In the genomic region with DNA sequence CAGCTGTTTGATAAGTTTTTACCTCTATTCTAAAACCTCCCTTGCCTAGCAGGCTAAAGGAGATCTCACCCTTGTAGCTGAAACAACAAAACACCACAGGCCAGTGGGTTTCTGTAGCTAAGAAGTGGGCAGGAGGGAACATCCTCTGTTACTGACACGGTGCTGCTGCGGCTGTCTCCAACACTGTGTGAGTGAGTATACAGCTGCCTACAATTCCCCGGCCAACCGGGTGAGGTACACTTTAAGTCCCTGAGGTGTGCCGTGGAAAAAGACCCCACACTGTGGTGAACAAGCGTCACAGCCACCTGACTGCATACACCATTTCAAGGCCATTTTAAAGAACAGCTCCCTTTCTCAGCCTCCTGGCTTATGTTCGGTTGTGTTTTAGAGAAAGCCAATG, we compare ENCODE assay signal across 8 mouse cellular contexts.
DNase-seq lines count a peak whose midpoint lies in the region; ATAC-seq lines count a peak whose summit lies in the region.

No protein-coding gene starts in this region.

- no peak overlapping the region for H3K4me3 ChIP-seq in kidney, embryonic 14.5 days (ENCODE audit: low read length)
- H3K4me3 ChIP-seq in liver, embryonic 12.5 days, result no peak overlapping the region

- no peaks in the 10 kb centered on the region for H3K27me3 ChIP-seq in kidney, embryonic 14.5 days (ENCODE audit: control insufficient read depth, insufficient read depth, low read length)
- H3K27me3 ChIP-seq in liver, embryonic 12.5 days (replicated peaks), result no peaks in the 10 kb centered on the region

- no peaks in the 10 kb centered on the region for H3K9me3 ChIP-seq in kidney, embryonic 14.5 days (ENCODE audit: control insufficient read depth, low read length)
- no peaks in the 10 kb centered on the region for H3K9me3 ChIP-seq in liver, embryonic 12.5 days (replicated peaks)

- peak; percentile 66 for ATAC-seq in kidney, embryonic 14.5 days (ENCODE audit: low FRiP score, low TSS enrichment)
- ATAC-seq in granulocyte monocyte progenitor cell, adult 5-6 weeks (replicated peaks; ENCODE audit: poor library complexity, severe bottlenecking), result peak; percentile 46
- peak; percentile 44 for ATAC-seq in megakaryocyte progenitor cell, adult 5-6 weeks (replicated peaks; ENCODE audit: poor library complexity)
- no peak for ATAC-seq in liver, embryonic 12.5 days

- 0 out of 2 replicates have a peak, but pooled peaks cover 7% of the 10 kb centered on the region for H3K4me1 ChIP-seq in kidney, embryonic 14.5 days (ENCODE audit: control insufficient read depth, insufficient read depth, low read length)
- 0 out of 2 replicates have a peak, but pooled peaks cover 11% of the 10 kb centered on the region for H3K4me1 ChIP-seq in liver, embryonic 12.5 days

- no peak overlapping the region for H3K27ac ChIP-seq in kidney, embryonic 14.5 days (ENCODE audit: low read depth, low read length)
- H3K27ac ChIP-seq in liver, embryonic 12.5 days, result no peak overlapping the region

- 0 out of 2 replicates have a peak overlapping the region, but pooled peaks have one; percentile 23 for H3K9ac ChIP-seq in kidney, embryonic 14.5 days (ENCODE audit: low read depth, low read length)
- no peak overlapping the region for H3K9ac ChIP-seq in liver, embryonic 12.5 days

- no peak for DNase-seq in kidney, postnatal 25 days
- peak; percentile 9 for DNase-seq in WW6 (ENCODE audit: low read depth, low spot score)
- peak; percentile 56 to 57 for DNase-seq in thymus, postnatal 10 days (ENCODE audit: low spot score in 2 of 2)
- no peak for DNase-seq in layer of hippocampus, adult 9-10 months (ENCODE audit: low spot score)

- H3K36me3 ChIP-seq in kidney, embryonic 14.5 days (ENCODE audit: control insufficient read depth, insufficient read depth, low read length), result no peaks in the 10 kb centered on the region
- H3K36me3 ChIP-seq in liver, embryonic 12.5 days, result no peaks in the 10 kb centered on the region

- no peak overlapping the region for H3K4me2 ChIP-seq in kidney, embryonic 14.5 days (replicated peaks; ENCODE audit: low read depth, low read length)
- no peak overlapping the region for H3K4me2 ChIP-seq in liver, embryonic 12.5 days

- WGBS in kidney, embryonic 14.5 days, result 45% methylated on average over 7 of the region's 7 CpGs
- 39% methylated on average over 7 of the region's 7 CpGs for WGBS in liver, embryonic 12.5 days (ENCODE audit: insufficient replicate concordance)

Comparison
In these comparisons a context has a peak if more than half of its experiments do, and no peak if none do; other contexts are left out.
1. DNase-seq: peak in WW6 (single experiment) and thymus, postnatal 10 days (2 of 2); none in kidney, postnatal 25 days (0 of 2) and layer of hippocampus, adult 9-10 months (single experiment).